9 mouse cellular contexts compared by ENCODE assay signal in genomic region chr11:84072904-84073651, GRCm38 (mm10). TPM values are rescaled to one million over a fixed set of nuclear protein-coding genes. Genes with fewer than 3 reads are reported as not detected.
A peak's percentile ranks its signal among the peaks of the same experiment; 100 is the strongest.
DNase-seq lines count a peak whose midpoint lies in the region; ATAC-seq and TF ChIP-seq lines count a peak whose summit lies in the region.
"Had no signal": no experiment of that assay in that cellular context is flagged by ENCODE, and none has a peak within 500 bp of the region (broad histone marks: within the 10 kb centered on the region; RNA-seq: fewer than 3 reads in every experiment).

No protein-coding gene starts in this region.

- H3K4me1 ChIP-seq in heart, embryonic 11.5 days (ENCODE audit: control insufficient read depth, insufficient read depth, low read length): no peaks in the 10 kb centered on the region
- H3K4me1 ChIP-seq in olfactory bulb, adult 2 months (ENCODE audit: control insufficient read depth, insufficient read depth, low read length): peaks cover 12% of the 10 kb centered on the region

- H3K9ac ChIP-seq in heart, embryonic 11.5 days (ENCODE audit: low read depth, low read length): no peak overlapping the region

- H3K9me3 ChIP-seq in heart, embryonic 11.5 days (replicated peaks; ENCODE audit: control insufficient read depth, low read length): no peaks in the 10 kb centered on the region

- H3K27ac ChIP-seq in heart, embryonic 11.5 days (ENCODE audit: low read depth, low read length): no peak overlapping the region
- H3K27ac ChIP-seq in olfactory bulb, adult 2 months (ENCODE audit: insufficient read depth, low read depth, low read length): peak overlapping the region; percentile 93

- H3K4me2 ChIP-seq in heart, embryonic 11.5 days: no peak overlapping the region

- WGBS in heart, embryonic 11.5 days (ENCODE audit: insufficient replicate concordance): 44% methylated on average over 9 of the region's 9 CpGs
- WGBS in olfactory bulb, adult 2 months: 28% methylated on average over 9 of the region's 9 CpGs

- H3K4me3 ChIP-seq in heart, embryonic 11.5 days (ENCODE audit: low read depth, low read length): no peak overlapping the region
- no peak overlapping the region for H3K4me3 ChIP-seq in olfactory bulb, adult 2 months (ENCODE audit: insufficient read depth, low read depth, low read length)

- H3K27me3 ChIP-seq in heart, embryonic 11.5 days (ENCODE audit: control insufficient read depth, insufficient read depth, low read length): peaks cover 8% of the 10 kb centered on the region; the same call in 1 of the 2 replicates

- no peak for TF ChIP-seq POLR2A in olfactory bulb, adult 2 months (IDR thresholded peaks at IDR 0.05; ENCODE audit: insufficient read depth, low read depth, low read length)

- no peak for ATAC-seq in heart, embryonic 11.5 days (replicated peaks; ENCODE audit: insufficient number of reproducible peaks, low FRiP score, low TSS enrichment)

- peak; percentile 96 for DNase-seq in heart, adult 11 months
- peak; percentile 46 for DNase-seq in embryo, embryonic 10.5 days (ENCODE audit: low spot score)
- DNase-seq in heart, postnatal 4 days: peak; percentile 37
- DNase-seq in ovary, postnatal 36 days (ENCODE audit: low spot score): no peak
- DNase-seq in natural killer cell, adult 2 months (ENCODE audit: low spot score in 2 of 2): no peak
- no peak for DNase-seq in B cell, adult 2 months
- DNase-seq: thymus, postnatal 4 days had no signal

- no peaks in the 10 kb centered on the region for H3K36me3 ChIP-seq in heart, embryonic 11.5 days (ENCODE audit: control insufficient read depth, insufficient read depth, low read length)

- TF ChIP-seq CTCF in olfactory bulb, adult 2 months (IDR thresholded peaks at IDR 0.05; ENCODE audit: insufficient read depth, low read depth, low read length): no peak

RNA-seq across cellular contexts. Expression of gene Dusp14, which starts 4.0 kb away (rescaled TPM):
- 6.1 and 6.3 TPM in 2 replicates for polyA plus RNA-seq in heart, embryonic 11.5 days (2014; fragmentation: Nextera tagmentation; extraction: Ambion mirVana)
- total RNA-seq in heart, postnatal 4 days (2021): 1 to 10 TPM in 1 of 2 experiments, under 1 TPM in 1; 0.29 to 1.4 TPM
- not detected in 2 replicates for polyA plus RNA-seq in olfactory bulb, adult 2 months (2012; ENCODE audit: insufficient read depth, insufficient read length, low replicate concordance, missing spikeins)

RNA-seq across cellular contexts. Expression of gene Tada2a, which starts 56.3 kb away (rescaled TPM):
- polyA plus RNA-seq in heart, embryonic 11.5 days (2014; fragmentation: Nextera tagmentation; extraction: Ambion mirVana): 21.3 and 24.2 TPM in 2 replicates
- 10 to 100 TPM; 11.8 to 12.0 TPM for total RNA-seq in heart, postnatal 4 days (2021)
- not detected in 2 replicates for polyA plus RNA-seq in olfactory bulb, adult 2 months (2012; ENCODE audit: insufficient read depth, insufficient read length, low replicate concordance, missing spikeins)

RNA-seq across cellular contexts. Expression of gene Acaca, which starts 56.4 kb away (rescaled TPM):
- 11.9 and 12.1 TPM in 2 replicates for polyA plus RNA-seq in heart, embryonic 11.5 days (2014; fragmentation: Nextera tagmentation; extraction: Ambion mirVana)
- total RNA-seq in heart, postnatal 4 days (2021): 10 to 100 TPM; 25.0 to 28.4 TPM
- polyA plus RNA-seq in olfactory bulb, adult 2 months (2012; ENCODE audit: insufficient read depth, insufficient read length, low replicate concordance, missing spikeins): 53.0 TPM in 1 of 2 replicates, not detected in the other

Comparison
In these comparisons a context has a peak if more than half of its experiments do, and no peak if none do; other contexts are left out.
1. DNase-seq: peak in heart, adult 11 months (single experiment), embryo, embryonic 10.5 days (single experiment) and heart, postnatal 4 days (single experiment); none in ovary, postnatal 36 days (single experiment), natural killer cell, adult 2 months (0 of 2) and B cell, adult 2 months (0 of 2).